Mouse (Mus musculus) G1E (cell line): Measurements from ENCODE around the gene Jarid2.

Experiments used
- CTCF ChIP-seq: IDR thresholded peaks from 2 replicates; pipeline ENCODE4 v1.5.1; 2012; ENCODE audit warnings: low read depth, low read length, inconsistent platforms, mixed read lengths
- GATA1 ChIP-seq: IDR thresholded peaks from 2 replicates; pipeline ENCODE4 v1.6.1; 2012; ENCODE audit warnings: borderline replicate concordance, low read length, inconsistent platforms, mixed read lengths
- GATA2 ChIP-seq: IDR thresholded peaks from 2 replicates; pipeline ENCODE4 v1.6.1; 2012; ENCODE audit warnings: low read depth, low read length, inconsistent platforms, borderline replicate concordance
- POLR2AphosphoS5 ChIP-seq: IDR thresholded peaks from 2 replicates; pipeline ENCODE4 v1.6.1; 2012; ENCODE audit warnings: low read depth, low read length, inconsistent platforms; ENCODE audit not compliant: insufficient replicate concordance

DNA sequence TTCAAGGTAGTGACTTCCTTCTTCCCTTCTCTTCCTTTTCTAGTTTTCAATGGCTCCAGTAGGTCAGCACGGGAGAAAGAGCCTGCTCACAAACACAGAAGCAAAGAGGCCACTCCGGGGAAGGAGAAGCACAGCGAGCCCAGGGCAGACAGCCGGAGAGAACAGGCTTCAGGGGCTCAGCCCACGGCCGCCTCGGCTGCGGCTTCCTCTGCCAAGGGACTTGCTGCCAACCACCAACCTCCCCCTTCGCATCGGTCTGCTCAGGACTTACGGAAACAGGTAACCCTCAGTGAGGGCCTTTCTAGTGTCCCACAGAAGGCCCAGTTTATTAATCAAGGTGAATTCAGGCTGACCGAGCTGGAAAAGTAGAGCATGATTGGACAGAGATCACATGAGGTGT lies 166.9 kb downstream of the Jarid2 start:
- TF ChIP-seq CTCF (no peak), GATA1 (no peak), GATA2 (no peak), POLR2AphosphoS5 (no peak)
